Mouse (Mus musculus) lung, postnatal 0 days (tissue): ENCODE measurements at regions not wholly inside any gene's neighbourhood (a gene's known extent, or its start where the extent isn't known, plus 50 kb on each side); places are given as distances from the start of the nearest gene placed in this dataset.

ENCODE experiments used
- ATAC-seq: fragments of 200-750 bp; cut with Nextera tagmentation; 2 replicates; pipeline ENCODE4 v1.8.0; 2017; ENCODE audit warnings: moderate library complexity
- DNase-seq: peaks from one replicate; pipeline ENCODE4 v3.0.0-alpha.2; 2016; ENCODE audit warnings: low spot score
- H3K27ac ChIP-seq: fragments of 300-500 bp; sonication (generic); 2 replicates; pipeline ENCODE4 v1.5.1; 2014; ENCODE audit warnings: antibody characterized with exemption, mild to moderate bottlenecking, low read length, mixed read lengths
- H3K27me3 ChIP-seq: fragments of 300-500 bp; sonication (generic); replicated peaks from 2 replicates; pipeline ENCODE4 v1.6.1; 2014; ENCODE audit warnings: low read length, mixed read lengths; ENCODE audit not compliant: insufficient read depth
- H3K36me3 ChIP-seq: fragments of 300-500 bp; sonication (generic); 2 replicates; pipeline ENCODE4 v1.6.1; 2014; ENCODE audit warnings: low read length, mixed read lengths; ENCODE audit not compliant: insufficient read depth
- H3K4me1 ChIP-seq: fragments of 300-500 bp; sonication (generic); 2 replicates; pipeline ENCODE4 v1.6.1; 2014; ENCODE audit warnings: antibody characterized with exemption, low read depth, low read length, mixed read lengths; ENCODE audit not compliant: insufficient read depth
- H3K4me2 ChIP-seq: fragments of 300-500 bp; sonication (generic); replicated peaks from 2 replicates; pipeline ENCODE4 v1.6.1; 2014; ENCODE audit warnings: low read depth, mild to moderate bottlenecking, low read length, moderate library complexity, mixed read lengths
- H3K4me3 ChIP-seq: fragments of 300-500 bp; sonication (generic); 2 replicates; pipeline ENCODE4 v1.5.1; 2014; ENCODE audit warnings: low read depth, low read length
- H3K9ac ChIP-seq: fragments of 300-500 bp; sonication (generic); replicated peaks from 2 replicates; pipeline ENCODE4 v1.6.1; 2014; ENCODE audit warnings: low read depth, mild to moderate bottlenecking
- H3K9me3 ChIP-seq: fragments of 300-500 bp; sonication (generic); 2 replicates; pipeline ENCODE4 v1.6.1; 2016; ENCODE audit warnings: low read length, mixed read lengths
- CTCF ChIP-seq: IDR thresholded peaks from 2 replicates; pipeline ENCODE4 v1.5.1; 2016; ENCODE audit warnings: antibody characterized with exemption, mild to moderate bottlenecking
- EP300 ChIP-seq: IDR thresholded peaks from 2 replicates; pipeline ENCODE4 v1.6.1; 2016; ENCODE audit warnings: antibody characterized with exemption, mild to moderate bottlenecking, control low read depth
- WGBS: fragments of 180-500 bp; shearing (Covaris S2); extraction: QIAGEN DNeasy Blood & Tissue Kit; methylation state at CpG from one replicate; pipeline ENCODE4 v1.1.7; 2014; 5-methylcytosine and 5-hydroxymethylcytosine counted together

DNA sequence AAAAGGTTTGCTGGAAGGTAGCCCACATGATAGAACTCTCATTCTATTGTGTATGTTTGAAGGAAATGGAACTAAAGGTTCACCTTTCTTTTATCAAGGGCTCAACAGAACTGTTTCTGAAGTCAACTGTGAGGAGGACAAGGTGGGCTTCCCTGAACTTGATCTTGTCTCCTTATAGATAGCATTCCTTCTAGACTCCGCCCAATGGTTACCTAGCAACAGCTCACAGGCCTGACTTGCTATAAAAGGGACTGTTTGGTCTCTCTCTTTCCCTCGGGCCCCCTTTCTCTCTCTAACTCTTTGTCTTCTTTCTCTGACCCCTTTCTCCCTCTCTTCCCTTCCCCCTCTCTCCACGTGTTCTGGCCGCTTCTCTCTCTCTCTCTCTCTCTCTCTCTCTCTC, 123.5 kb upstream of the B430218F22Rik start:
- Histone ChIP-seq H3K27me3 (no peaks in the 10 kb centered on the region), H3K36me3 (no peaks in the 10 kb centered on the region), H3K4me3 (no peak overlapping the region), H3K27ac (no peak overlapping the region), H3K9me3 (no peaks in the 10 kb centered on the region), H3K4me2 (no peak overlapping the region), H3K9ac (no peak overlapping the region), H3K4me1 (no peaks in the 10 kb centered on the region)
- TF ChIP-seq CTCF (no peak), EP300 (no peak)
- ATAC-seq (no peak), DNase-seq (no peak)
- 53% methylated on average over 4 of the region's 4 CpGs for WGBS

DNA sequence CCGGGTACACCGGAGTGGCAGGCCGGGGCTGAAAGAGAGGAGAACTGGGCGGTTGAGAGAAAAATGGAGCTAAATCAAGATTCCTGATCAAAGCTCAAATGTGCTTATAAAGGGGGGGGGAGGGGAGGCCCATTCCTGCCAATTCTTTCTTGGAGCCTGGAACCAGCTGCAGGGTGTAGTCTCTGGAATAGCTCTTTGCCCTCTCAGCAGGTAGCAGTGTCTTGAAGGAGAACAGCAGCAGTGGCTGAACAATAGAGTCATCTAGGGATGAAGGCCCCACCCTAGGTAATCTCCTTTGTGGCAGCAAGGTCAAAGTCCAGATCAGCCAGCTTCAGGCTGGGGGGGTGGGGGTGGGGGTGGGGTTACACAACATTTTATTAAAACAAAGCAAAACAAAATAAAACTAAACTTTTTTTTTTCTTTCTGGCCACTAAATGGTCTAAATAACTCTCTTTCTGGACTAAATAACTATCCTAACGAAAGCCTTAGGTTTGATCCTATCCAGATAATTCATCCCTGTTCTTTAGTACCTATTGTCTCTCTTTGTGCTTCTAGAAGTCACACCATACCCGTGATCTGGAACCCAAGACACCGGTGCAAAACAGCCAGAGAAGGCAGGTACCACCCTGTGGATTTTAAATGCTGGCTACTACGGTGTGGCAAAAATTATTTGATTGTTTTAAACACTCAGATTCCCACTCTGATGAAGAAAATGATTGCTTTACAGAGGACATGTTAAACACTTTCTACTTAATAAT, 120.5 kb upstream of the B430218F22Rik start:
- Histone ChIP-seq H3K27me3 (no peaks in the 10 kb centered on the region), H3K9ac (no peak overlapping the region), H3K36me3 (no peaks in the 10 kb centered on the region), H3K27ac (no peak overlapping the region), H3K4me1 (no peaks in the 10 kb centered on the region), H3K4me2 (no peak overlapping the region), H3K4me3 (no peak overlapping the region), H3K9me3 (no peaks in the 10 kb centered on the region)
- 83% methylated on average over 8 of the region's 8 CpGs for WGBS
- DNase-seq (no peak), ATAC-seq (no peak)
- no peak for TF ChIP-seq EP300
- no peak for TF ChIP-seq CTCF

DNA sequence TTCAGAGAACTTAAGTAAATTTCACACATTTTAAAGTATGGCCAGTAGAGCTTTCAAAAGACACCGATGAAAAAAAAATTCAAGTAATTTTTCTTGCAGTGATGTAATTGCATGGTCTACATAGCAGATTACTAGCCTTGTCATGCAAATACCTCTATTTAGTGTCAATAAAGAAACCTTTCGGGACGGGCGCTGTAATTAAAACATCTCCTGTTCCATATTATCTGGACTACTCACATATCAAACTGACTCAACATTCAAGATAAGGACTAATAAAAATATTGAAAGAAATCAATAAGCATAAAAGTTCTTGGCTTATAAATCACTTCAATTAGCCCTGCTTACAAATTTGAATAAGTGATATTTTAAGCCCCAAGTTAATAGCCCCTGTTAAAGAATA, 113.5 kb upstream of the B430218F22Rik start:
- H3K9ac ChIP-seq = no peak overlapping the region
- WGBS = 94% methylated on average over 4 of the region's 4 CpGs
- ATAC-seq = no peak

DNA sequence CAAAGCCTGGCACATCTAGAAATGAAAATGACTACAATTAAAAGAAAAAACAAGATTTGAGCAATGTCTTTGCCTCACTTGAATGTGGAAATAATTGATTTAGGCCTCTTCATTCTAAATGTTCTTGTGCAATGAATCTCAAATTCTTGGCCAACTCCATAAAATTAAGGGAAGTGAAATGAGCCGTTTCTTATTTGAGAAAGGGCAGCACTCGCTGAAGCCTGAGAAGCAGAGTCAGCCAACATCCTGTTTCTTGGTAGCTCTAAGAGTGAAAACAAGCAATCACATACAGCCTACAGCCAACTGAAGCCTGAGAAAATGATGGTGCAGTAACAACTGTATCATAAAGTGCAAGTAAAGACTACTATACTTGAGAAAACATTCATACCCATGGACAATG, 105.5 kb upstream of the B430218F22Rik start:
- Histone ChIP-seq H3K4me1 (no peaks in the 10 kb centered on the region), H3K27ac (no peak overlapping the region), H3K9me3 (no peaks in the 10 kb centered on the region), H3K36me3 (no peaks in the 10 kb centered on the region), H3K4me2 (no peak overlapping the region), H3K4me3 (no peak overlapping the region), H3K9ac (no peak overlapping the region), H3K27me3 (no peaks in the 10 kb centered on the region)
- TF ChIP-seq CTCF = no peak
- TF ChIP-seq EP300 = no peak
- ATAC-seq (no peak), DNase-seq (peak; percentile 26)
- WGBS = 52% methylated on average over 2 of the region's 2 CpGs

More for the DNA sequence above, 113.5 kb upstream of the B430218F22Rik start:
- Histone ChIP-seq H3K4me3 (no peak overlapping the region), H3K4me2 (no peak overlapping the region), H3K27me3 (no peaks in the 10 kb centered on the region), H3K4me1 (no peaks in the 10 kb centered on the region), H3K9me3 (no peaks in the 10 kb centered on the region), H3K27ac (no peak overlapping the region), H3K36me3 (no peaks in the 10 kb centered on the region)
- TF ChIP-seq EP300 (no peak), CTCF (no peak)
- DNase-seq = no peak

DNA sequence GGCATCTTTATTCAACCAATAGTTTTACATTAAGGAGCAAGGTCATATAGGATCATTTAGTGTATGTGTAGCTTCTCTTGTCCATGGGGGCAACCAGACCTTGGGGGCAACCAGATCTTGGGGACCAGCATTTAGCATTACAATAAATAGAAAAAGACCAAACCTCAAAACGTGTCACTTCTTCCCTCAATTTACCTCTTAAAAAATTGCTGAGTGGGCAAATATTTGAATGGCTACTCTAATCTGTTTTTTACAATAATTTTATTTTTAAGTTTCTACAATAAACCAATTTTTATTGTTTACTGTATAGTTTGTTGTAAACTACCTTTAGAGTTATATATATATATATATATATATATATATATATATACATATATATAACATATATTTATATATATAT, 92.7 kb upstream of the B430218F22Rik start:
- no peaks in the 10 kb centered on the region for H3K4me1 ChIP-seq
- TF ChIP-seq EP300 (no peak), CTCF (no peak)
- WGBS = 86% methylated on average over 1 of the region's 1 CpGs
- DNase-seq (no peak), ATAC-seq (no peak)
- no peaks in the 10 kb centered on the region for H3K27me3 ChIP-seq
- no peaks in the 10 kb centered on the region for H3K36me3 ChIP-seq
- no peak overlapping the region for H3K4me2 ChIP-seq
- H3K9ac ChIP-seq = no peak overlapping the region
- H3K4me3 ChIP-seq = no peak overlapping the region
- H3K9me3 ChIP-seq = no peaks in the 10 kb centered on the region
- no peak overlapping the region for H3K27ac ChIP-seq

DNA sequence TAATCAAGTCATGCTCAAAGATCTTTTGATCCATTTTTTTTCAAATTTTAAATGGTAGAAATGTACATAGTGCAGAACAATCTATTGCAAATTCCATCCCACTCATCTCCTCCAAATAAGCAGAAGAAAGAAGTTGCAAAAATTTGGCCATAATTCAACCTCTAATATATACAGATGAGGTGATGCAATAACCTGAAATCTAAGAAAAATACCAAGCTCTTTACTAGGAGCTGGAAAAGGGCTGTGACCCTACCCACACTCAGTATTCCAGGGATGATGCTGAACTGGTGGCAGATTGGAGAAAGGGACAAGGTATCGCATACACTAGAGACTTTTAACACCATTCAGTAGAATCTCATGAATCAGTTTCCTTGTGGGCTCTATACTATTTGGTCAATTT, 76.3 kb upstream of the B430218F22Rik start:
- TF ChIP-seq CTCF = no peak
- no peak for TF ChIP-seq EP300
- Histone ChIP-seq H3K9me3 (no peaks in the 10 kb centered on the region), H3K4me2 (no peak overlapping the region), H3K9ac (no peak overlapping the region), H3K27ac (no peak overlapping the region), H3K4me1 (no peaks in the 10 kb centered on the region), H3K27me3 (no peaks in the 10 kb centered on the region), H3K4me3 (no peak overlapping the region), H3K36me3 (no peaks in the 10 kb centered on the region)
- 95% methylated on average over 1 of the region's 1 CpGs for WGBS
- no peak for DNase-seq
- ATAC-seq = no peak
